Mouse (Mus musculus) stomach, embryonic 15.5 days (tissue): Measurements from ENCODE around the gene Rnd1. TPM values are rescaled to one million over a fixed set of nuclear protein-coding genes. Genes with fewer than 3 reads are reported as not detected.

Experiments
- ATAC-seq: fragments of 200-750 bp; cut with Nextera tagmentation; 2 replicates; pipeline ENCODE4 v1.8.0; 2017; ENCODE audit warnings: low read depth, moderate number of reproducible peaks, moderate TSS enrichment; ENCODE audit not compliant: insufficient read depth, low FRiP score
- H3K27ac ChIP-seq: fragments of 300-500 bp; sonication (generic); 2 replicates; pipeline ENCODE4 v1.5.1; 2015; ENCODE audit warnings: mild to moderate bottlenecking, inconsistent platforms
- H3K27me3 ChIP-seq: fragments of 300-500 bp; sonication (generic); replicated peaks from 2 replicates; pipeline ENCODE4 v1.6.1; 2015; ENCODE audit warnings: inconsistent platforms
- H3K36me3 ChIP-seq: fragments of 300-500 bp; sonication (generic); 2 replicates; pipeline ENCODE4 v1.6.1; 2015; ENCODE audit warnings: inconsistent platforms
- H3K4me1 ChIP-seq: fragments of 300-500 bp; sonication (generic); 2 replicates; pipeline ENCODE4 v1.6.1; 2015; ENCODE audit warnings: inconsistent platforms
- H3K4me2 ChIP-seq: fragments of 300-500 bp; sonication (generic); 2 replicates; pipeline ENCODE4 v1.6.1; 2015; ENCODE audit warnings: mild to moderate bottlenecking, inconsistent platforms
- H3K4me3 ChIP-seq: fragments of 300-500 bp; sonication (generic); replicated peaks from 2 replicates; pipeline ENCODE4 v1.5.1; 2015; ENCODE audit warnings: inconsistent platforms
- H3K9ac ChIP-seq: fragments of 300-500 bp; sonication (generic); 2 replicates; pipeline ENCODE4 v1.6.1; 2015; ENCODE audit warnings: inconsistent platforms
- H3K9me3 ChIP-seq: fragments of 300-500 bp; sonication (generic); 2 replicates; pipeline ENCODE4 v1.6.1; 2016; ENCODE audit warnings: inconsistent platforms
- WGBS: fragments of 180-500 bp; shearing (Covaris S2); methylation state at CpG from one replicate; pipeline ENCODE4 v1.1.7; 2015; 5-methylcytosine and 5-hydroxymethylcytosine counted together
- polyA plus RNA-seq: library from polyadenylated mRNA; unstranded; fragments of >200 nt; fragmentation: Nextera tagmentation; extraction: Ambion mirVana; gene quantifications from 2 replicates; pipeline ENCODE4 v1.2.1, GENCODE M21; 2015

The Rnd1 gene
- polyA plus RNA-seq, 1 experiment from 2014 or later, result 1.3 TPM

DNA sequence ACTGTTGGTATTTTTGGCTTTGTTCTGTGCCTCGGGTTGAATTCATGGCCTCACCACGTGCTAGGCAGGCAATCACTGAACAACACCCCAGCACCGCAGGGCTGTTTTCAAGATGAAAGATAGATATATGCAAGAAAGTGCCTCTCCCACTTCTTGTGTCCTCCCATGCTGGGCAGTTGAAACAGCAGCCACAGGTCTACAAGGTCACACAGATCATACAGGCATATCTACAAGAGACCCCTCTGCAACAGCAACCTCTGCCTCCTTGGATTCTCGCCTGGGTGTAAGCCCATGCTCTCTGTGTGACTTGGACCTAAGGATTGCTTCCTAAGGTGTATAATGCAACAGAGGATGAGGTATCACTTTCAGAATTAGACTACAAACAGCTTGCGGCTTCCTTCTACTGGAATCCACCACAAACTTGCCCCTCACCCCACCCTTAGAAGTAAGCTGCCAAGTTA is 53.9 kb downstream of the Rnd1 start:
- peaks cover 7% of the 10 kb centered on the region for H3K4me1 ChIP-seq
- no peak overlapping the region for H3K9ac ChIP-seq
- 50% methylated on average over 5 of the region's 5 CpGs for WGBS
- no peaks in the 10 kb centered on the region for H3K27me3 ChIP-seq
- no peak overlapping the region for H3K4me2 ChIP-seq
- no peak overlapping the region for H3K27ac ChIP-seq
- ATAC-seq, result no peak
- no peaks in the 10 kb centered on the region for H3K9me3 ChIP-seq
- H3K4me3 ChIP-seq, result no peak overlapping the region
- H3K36me3 ChIP-seq, result no peaks in the 10 kb centered on the region

DNA sequence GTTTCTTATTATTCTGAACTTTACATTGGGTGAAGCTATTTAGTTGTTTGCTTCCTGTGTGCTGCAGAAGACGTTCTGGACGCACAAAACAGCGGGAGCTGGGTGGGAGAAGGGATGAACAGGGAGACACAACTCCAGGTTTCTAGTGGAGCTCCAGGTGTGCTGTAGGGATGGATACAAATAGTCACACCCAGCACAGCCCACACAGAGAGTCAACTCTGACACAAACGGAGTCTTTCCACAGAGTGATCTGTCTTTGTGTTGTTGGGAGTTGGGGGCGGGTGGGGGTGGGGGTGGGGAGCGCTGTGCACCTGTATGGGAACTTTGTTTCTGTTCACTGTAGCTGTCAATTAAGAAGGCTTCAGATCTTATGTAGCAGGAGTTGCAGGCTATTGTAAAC is 54.5 kb downstream of the Rnd1 start:
- no peak for ATAC-seq

DNA sequence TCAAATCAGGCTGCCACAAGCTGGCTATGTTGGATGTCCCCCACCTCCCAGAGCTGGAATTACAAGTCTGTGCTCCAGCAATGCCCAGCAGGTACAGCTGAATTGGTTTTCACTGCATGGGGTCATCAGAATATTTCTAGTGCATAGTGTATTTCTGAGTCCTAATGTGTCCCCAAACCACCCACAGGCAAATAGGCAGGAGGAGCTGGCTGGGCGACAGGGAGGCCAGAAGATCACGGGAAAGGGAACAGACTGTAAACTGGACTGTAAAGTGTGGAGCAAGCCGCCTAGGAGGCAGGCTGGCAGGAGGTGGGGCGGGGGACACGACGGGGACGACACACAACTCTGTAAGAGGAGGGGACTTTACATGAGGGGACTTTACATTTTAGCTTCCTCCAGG is 55.1 kb downstream of the Rnd1 start:
- ATAC-seq, result no peak
- Histone ChIP-seq H3K9me3 (no peaks in the 10 kb centered on the region), H3K36me3 (no peaks in the 10 kb centered on the region), H3K27ac (no peak overlapping the region), H3K4me1 (0 out of 2 replicates have a peak, but pooled peaks cover 4% of the 10 kb centered on the region), H3K27me3 (no peaks in the 10 kb centered on the region), H3K4me3 (no peak overlapping the region), H3K9ac (no peak overlapping the region), H3K4me2 (no peak overlapping the region)
- 20% methylated on average over 7 of the region's 7 CpGs for WGBS

More for the DNA sequence above, 54.5 kb downstream of the Rnd1 start:
- 24% methylated on average over 6 of the region's 6 CpGs for WGBS
- no peak overlapping the region for H3K4me2 ChIP-seq
- no peaks in the 10 kb centered on the region for H3K36me3 ChIP-seq
- H3K4me1 ChIP-seq, result 0 out of 2 replicates have a peak, but pooled peaks cover 4% of the 10 kb centered on the region
- no peaks in the 10 kb centered on the region for H3K27me3 ChIP-seq
- H3K9me3 ChIP-seq, result no peaks in the 10 kb centered on the region
- H3K4me3 ChIP-seq, result no peak overlapping the region
- H3K9ac ChIP-seq, result no peak overlapping the region
- no peak overlapping the region for H3K27ac ChIP-seq

DNA sequence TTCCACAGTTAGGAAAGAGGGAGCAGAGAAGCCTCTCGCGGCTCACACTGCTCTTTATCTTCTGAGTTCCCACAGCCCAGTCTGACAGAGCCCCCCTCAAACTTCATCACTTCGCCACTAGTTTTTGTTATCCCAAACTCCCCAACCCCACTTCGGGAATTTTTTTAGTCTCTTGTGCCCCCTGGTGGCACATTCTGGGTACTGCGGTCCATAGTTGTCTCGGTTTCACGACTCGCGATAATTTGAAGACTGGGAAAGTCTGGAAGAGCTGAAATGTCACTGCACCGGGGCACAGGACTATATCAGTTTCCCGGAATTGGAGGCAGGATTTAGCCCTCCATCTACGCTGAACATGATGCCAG is 60.1 kb downstream of the Rnd1 start:
- peaks cover 12% of the 10 kb centered on the region; the same call in 1 of the 2 replicates for H3K4me1 ChIP-seq
- no peak overlapping the region for H3K9ac ChIP-seq
- H3K27ac ChIP-seq, result no peak overlapping the region
- H3K4me2 ChIP-seq, result peak overlapping the region; percentile 37
- ATAC-seq, result no peak
- WGBS, result 1% methylated on average over 12 of the region's 12 CpGs
- H3K4me3 ChIP-seq, result no peak overlapping the region
- H3K36me3 ChIP-seq, result no peaks in the 10 kb centered on the region
- no peaks in the 10 kb centered on the region for H3K27me3 ChIP-seq
- no peaks in the 10 kb centered on the region for H3K9me3 ChIP-seq

DNA sequence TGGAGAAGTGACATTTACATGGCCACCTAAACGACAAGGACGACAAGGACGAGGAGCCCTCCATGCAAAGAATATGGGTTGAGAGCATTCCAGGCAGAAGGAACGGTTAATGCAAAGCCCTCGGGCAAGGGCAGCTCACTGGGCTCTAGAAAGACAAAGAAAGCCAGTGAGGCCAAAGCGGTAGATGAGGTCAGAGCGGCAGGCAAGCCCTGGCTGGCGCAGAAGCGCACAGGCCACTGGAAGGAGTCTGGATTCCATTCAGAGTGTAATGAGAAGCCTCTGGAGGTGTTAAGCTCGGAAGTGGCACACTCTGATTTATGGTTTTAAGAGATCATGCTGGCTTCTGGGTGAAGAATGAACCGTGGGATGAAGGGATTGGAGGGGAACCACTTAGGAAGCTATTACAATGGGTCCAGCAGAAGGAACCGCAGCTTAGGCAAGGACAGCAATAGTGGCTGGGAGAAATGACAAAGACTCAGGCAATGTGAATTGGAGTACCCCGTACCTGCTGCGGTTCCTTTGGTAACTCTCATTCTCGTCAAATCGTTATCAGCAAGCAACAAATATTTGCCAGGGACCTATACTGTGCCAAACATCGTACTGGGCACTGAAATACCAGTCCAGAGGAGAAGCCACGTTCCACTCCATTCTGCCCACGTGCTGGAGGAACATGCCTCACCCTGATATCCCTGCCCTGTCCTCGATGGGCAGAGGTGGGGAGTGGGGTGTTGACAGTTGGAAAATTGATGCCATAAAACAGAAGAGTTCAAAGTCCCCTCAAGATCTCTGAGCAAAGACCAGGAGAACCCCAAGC is 60.7 kb downstream of the Rnd1 start:
- Histone ChIP-seq H3K9me3 (no peaks in the 10 kb centered on the region), H3K9ac (no peak overlapping the region), H3K27ac (no peak overlapping the region; the same call in 1 of the 2 replicates), H3K4me1 (peaks cover 12% of the 10 kb centered on the region; the same call in 1 of the 2 replicates), H3K36me3 (no peaks in the 10 kb centered on the region), H3K4me3 (no peak overlapping the region), H3K4me2 (peak overlapping the region; percentile 37), H3K27me3 (no peaks in the 10 kb centered on the region)
- no peak for ATAC-seq
- WGBS, result 37% methylated on average over 20 of the region's 20 CpGs

DNA sequence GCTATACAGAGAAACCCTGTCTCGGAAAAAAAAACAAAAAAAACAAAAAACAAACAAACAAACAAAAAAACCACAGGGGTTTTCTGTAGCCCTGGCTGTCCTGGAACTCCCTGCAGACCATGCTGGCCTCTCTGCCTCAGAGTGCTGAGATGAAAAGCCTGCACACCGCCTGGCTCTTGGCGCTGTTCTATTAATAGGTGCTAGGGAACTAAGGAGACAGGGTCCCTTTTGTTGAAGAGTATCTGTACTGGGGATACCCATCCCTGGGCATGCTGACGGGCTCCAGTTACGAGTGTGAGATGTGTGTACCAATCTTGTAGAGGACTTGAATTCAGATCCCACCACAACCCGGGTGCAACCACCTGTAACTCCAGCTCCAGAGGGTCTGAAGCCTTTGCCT is 61.5 kb downstream of the Rnd1 start:
- Histone ChIP-seq H3K36me3 (no peaks in the 10 kb centered on the region), H3K27me3 (no peaks in the 10 kb centered on the region), H3K27ac (no peak overlapping the region), H3K4me1 (peaks cover 12% of the 10 kb centered on the region; the same call in 1 of the 2 replicates), H3K4me2 (no peak overlapping the region), H3K4me3 (no peak overlapping the region), H3K9me3 (no peaks in the 10 kb centered on the region), H3K9ac (no peak overlapping the region)
- ATAC-seq, result no peak
- 73% methylated on average over 6 of the region's 6 CpGs for WGBS

DNA sequence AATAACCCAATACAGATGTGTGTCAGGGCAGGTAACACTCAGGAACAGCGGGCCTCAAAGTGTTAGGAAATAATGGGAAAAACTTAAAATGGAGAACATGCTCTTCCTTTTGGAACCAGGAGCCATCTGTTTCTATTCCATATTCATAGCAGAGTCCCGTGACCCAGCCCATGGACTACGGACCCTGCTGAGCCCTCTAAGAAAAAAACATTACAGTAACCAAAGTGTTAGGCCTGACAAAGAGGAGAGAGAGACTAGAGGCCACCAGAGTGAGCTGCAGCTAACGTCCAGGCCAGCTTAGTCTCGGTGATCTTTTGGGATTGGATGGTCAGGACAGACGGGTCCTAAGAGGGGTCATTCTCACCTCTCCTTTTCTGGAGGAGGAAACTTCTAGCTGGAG is 62.3 kb downstream of the Rnd1 start:
- H3K9ac ChIP-seq, result no peak overlapping the region
- ATAC-seq, result no peak
- H3K27ac ChIP-seq, result no peak overlapping the region
- WGBS, result 55% methylated on average over 6 of the region's 6 CpGs
- H3K36me3 ChIP-seq, result no peaks in the 10 kb centered on the region
- no peak overlapping the region for H3K4me3 ChIP-seq
- no peak overlapping the region for H3K4me2 ChIP-seq
- peaks cover 18% of the 10 kb centered on the region for H3K4me1 ChIP-seq
- no peaks in the 10 kb centered on the region for H3K27me3 ChIP-seq
- no peaks in the 10 kb centered on the region for H3K9me3 ChIP-seq

DNA sequence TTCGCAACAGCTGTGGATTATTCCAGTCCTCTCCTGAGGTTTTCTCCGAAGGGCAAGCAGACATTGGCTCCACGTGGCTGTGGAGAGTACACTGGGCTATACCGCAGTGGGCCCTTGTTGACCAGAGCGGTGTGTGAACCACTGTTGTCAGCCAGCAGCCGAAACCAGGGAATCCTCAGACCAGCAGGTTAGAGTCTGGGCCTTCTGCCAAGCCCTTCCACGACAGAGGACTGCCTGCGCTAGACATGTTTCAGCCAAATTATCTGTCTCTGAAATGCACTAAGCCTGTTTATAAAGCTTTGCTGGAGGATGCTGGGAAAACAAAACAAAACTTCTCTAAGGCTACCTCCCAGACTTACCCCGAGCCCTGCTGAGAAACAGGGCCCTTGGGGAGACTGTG is 62.7 kb downstream of the Rnd1 start:
- no peaks in the 10 kb centered on the region for H3K9me3 ChIP-seq
- ATAC-seq, result no peak
- H3K4me3 ChIP-seq, result no peak overlapping the region
- no peak overlapping the region for H3K9ac ChIP-seq
- H3K27ac ChIP-seq, result no peak overlapping the region
- whole genome bisulfite sequencing, result 41% methylated on average over 9 of the region's 9 CpGs
- no peaks in the 10 kb centered on the region for H3K27me3 ChIP-seq
- no peak overlapping the region for H3K4me2 ChIP-seq
- no peaks in the 10 kb centered on the region for H3K36me3 ChIP-seq
- peaks cover 19% of the 10 kb centered on the region for H3K4me1 ChIP-seq

Other genes with a start within 250 kb of the Rnd1 start
- gene Olfr282, start 246.2 kb downstream of the Rnd1 start, polyA plus RNA-seq, result not detected in 2 replicates
- gene Olfr281, start 224.9 kb downstream of the Rnd1 start, polyA plus RNA-seq, result 0.03 TPM in 1 of 2 replicates, not detected in the other
- not detected in 2 replicates for gene OR5BS1P, start 207.6 kb downstream of the Rnd1 start, polyA plus RNA-seq
- 0.23 TPM in 1 of 2 replicates, not detected in the other for gene Lalba, start 194.7 kb downstream of the Rnd1 start, polyA plus RNA-seq
- not detected in 2 replicates for gene Olfr279, start 185.1 kb downstream of the Rnd1 start, polyA plus RNA-seq
- 79.4 and 86.7 TPM in 2 replicates for gene Kansl2, start 143.2 kb downstream of the Rnd1 start, polyA plus RNA-seq
- 46.7 and 48.6 TPM in 2 replicates for gene Ccnt1, start 106.5 kb downstream of the Rnd1 start, polyA plus RNA-seq
- gene 4930415O20Rik, start 106.5 kb downstream of the Rnd1 start, polyA plus RNA-seq, result 0.43 TPM in 1 of 2 replicates, not detected in the other
- 21.9 and 22.5 TPM in 2 replicates for gene Adcy6, start 67.4 kb downstream of the Rnd1 start, polyA plus RNA-seq
- gene Cacnb3, start 46.6 kb downstream of the Rnd1 start, polyA plus RNA-seq, result 29.0 and 32.2 TPM in 2 replicates
- 22.9 and 26.8 TPM in 2 replicates for gene Ddx23, start 14.6 kb downstream of the Rnd1 start, polyA plus RNA-seq
- gene Ccdc65, start 30.7 kb upstream of the Rnd1 start, polyA plus RNA-seq, result 0.84 and 1.1 TPM in 2 replicates
- 112 and 123 TPM in 2 replicates for gene Fkbp11, start 50.7 kb upstream of the Rnd1 start, polyA plus RNA-seq
- gene Arf3, start 85.8 kb upstream of the Rnd1 start, polyA plus RNA-seq, result 41.6 and 45.2 TPM in 2 replicates
- 0.08 TPM in 1 of 2 replicates, not detected in the other for gene Wnt10b, start 100.7 kb upstream of the Rnd1 start, polyA plus RNA-seq
- not detected in 2 replicates for gene Wnt1, start 112.4 kb upstream of the Rnd1 start, polyA plus RNA-seq
- gene Ddn, start 132.0 kb upstream of the Rnd1 start, polyA plus RNA-seq, result not detected in 2 replicates
- gene Prkag1, start 154.1 kb upstream of the Rnd1 start, polyA plus RNA-seq, result 82.4 and 85.6 TPM in 2 replicates
- gene Kmt2d, start 193.7 kb upstream of the Rnd1 start, polyA plus RNA-seq, result 10.6 and 11.6 TPM in 2 replicates
- 8.6 and 8.8 TPM in 2 replicates for gene Rhebl1, start 217.1 kb upstream of the Rnd1 start, polyA plus RNA-seq
- gene Dhh, start 221.1 kb upstream of the Rnd1 start, polyA plus RNA-seq, result 0.71 and 1.0 TPM in 2 replicates
- gene Lmbr1l, start 240.8 kb upstream of the Rnd1 start, polyA plus RNA-seq, result 14.5 TPM in 2 replicates